Mouse (Mus musculus) layer of hippocampus, adult 8-10 months (tissue): ENCODE results near the gene Sec63. TPM values are rescaled to one million over a fixed set of nuclear protein-coding genes. Genes with fewer than 3 reads are reported as not detected.

ENCODE experiments used
- DNase-seq, 2 experiments: peaks; one replicate each; pipeline ENCODE4 v3.0.0; 2022; ENCODE audit warnings: low spot score in 2 of 2
- total RNA-seq, 4 experiments: library from RNA; stranded (reverse); gene quantifications; 2 replicates each; pipeline ENCODE4 v1.2.4; 2022

Sec63 gene
- total RNA-seq, 4 experiments from 2014 or later, result 43.7 to 50.3 (median 46.2) TPM

- no peak for DNase-seq
These were observed 68.7 kb downstream of the Sec63 start for GRCm38 (mm10) chr10:42830007-42830406.

- DNase-seq, result no peak
These were observed 69.1 kb downstream of the Sec63 start for GRCm38 (mm10) chr10:42830409-42830808.

DNA sequence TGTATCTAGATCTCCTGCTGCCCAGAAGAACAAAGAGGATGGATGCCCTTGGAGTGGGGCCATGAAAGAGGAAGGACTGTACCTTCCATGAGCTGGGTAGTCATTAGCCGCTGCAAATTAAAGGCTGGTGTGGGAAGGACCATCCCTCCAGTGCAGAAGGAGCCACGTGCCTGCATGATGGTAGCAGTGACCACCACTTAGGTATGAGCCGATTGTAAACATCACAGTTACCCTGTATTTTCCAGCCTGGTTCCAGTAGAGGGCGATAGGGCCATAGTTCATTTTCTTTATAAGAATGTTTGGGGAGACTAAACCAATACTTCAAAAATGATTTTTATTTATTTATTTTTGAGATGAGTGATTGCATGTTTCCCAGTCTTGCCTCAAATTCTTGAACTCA lies 71.4 kb downstream of the Sec63 start:
- DNase-seq, result no peak

GRCm38 (mm10) chr10:42833871-42834727 lies 72.8 kb downstream of the Sec63 start:
- no peak for DNase-seq

GRCm38 (mm10) chr10:42838106-42838505 lies 76.8 kb downstream of the Sec63 start:
- no peak for DNase-seq

DNA sequence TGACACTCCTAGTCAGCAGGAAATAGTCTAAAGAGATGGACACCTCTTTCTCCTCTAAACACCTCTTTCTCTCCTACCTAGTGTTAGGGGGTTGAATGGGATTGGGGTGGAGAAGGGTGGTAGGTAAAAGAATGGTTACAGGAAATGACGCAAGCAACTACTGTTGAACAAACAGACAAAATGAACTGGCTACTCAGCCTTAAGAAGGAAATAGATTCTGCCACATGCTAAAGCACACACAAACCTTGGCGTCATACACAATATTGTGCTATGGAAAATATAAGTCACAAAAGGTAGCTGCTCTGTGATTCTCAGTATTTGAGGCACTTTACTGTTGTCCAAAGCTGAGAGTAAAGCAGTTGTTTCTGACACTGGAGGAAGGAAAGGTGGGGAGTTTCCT lies 77.4 kb downstream of the Sec63 start:
- DNase-seq, result no peak

DNA sequence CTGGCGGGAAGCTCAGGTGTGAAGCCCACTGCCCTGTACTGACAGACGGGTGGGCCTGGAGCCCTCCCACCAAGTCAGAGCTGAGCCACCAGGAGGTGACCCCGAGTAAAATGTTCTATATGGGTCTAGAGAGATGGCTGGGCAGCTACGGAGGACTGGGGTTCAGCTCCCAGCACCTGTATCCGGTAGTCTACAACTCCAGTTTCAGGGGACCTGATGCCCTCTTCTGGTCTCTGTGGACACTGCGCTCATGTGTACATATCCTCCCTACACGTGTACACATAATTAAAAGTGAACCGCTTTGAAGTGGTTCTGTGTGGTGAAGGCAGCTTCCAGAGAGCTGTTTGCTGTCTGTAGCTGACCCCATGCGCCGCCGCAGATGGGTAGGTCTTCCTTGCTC lies 78.7 kb downstream of the Sec63 start:
- DNase-seq, result no peak

- no peak for DNase-seq
These were observed 80.4 kb downstream of the Sec63 start for GRCm38 (mm10) chr10:42841531-42842195.

DNA sequence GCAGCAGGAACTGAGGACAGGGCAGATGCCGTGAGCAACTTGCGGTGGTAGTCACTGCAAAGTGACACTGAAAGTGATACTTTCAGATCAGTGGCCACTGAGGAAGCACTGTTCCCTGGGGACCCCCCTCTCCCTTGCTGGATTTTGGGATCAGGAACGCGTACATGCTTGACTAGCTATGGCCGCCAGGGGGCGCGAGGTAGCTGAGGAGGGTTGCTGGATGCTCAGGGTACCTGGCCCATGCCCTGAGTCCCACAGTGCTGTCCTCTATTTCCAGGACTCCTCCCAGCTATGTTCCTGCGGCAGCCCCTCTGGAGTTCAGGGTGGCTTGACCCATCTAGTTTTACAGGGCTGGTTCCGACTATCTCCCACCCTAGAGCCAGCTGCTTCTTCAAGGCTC lies 81.1 kb downstream of the Sec63 start:
- DNase-seq, result peak in 1 of 2 experiments; percentile 57

DNA sequence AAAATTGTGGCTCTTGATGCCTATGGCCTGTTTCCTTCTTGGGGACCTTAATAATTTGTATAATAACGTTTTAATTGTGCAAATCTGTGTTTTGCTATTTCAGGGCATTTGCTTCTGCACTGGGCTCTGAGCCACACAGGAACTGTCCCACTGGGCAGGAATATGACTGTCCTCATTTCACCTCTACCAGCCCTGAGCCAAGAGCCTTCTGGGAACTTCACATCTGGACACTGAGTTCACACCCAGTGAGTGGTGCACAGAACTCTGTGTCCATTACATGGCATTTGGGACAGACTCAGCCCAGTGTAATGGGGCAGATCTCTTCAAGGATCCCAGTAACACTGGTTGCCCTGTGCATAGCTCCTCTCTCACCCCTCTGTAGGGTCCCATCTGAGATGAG lies 82.1 kb downstream of the Sec63 start:
- no peak for DNase-seq

DNA sequence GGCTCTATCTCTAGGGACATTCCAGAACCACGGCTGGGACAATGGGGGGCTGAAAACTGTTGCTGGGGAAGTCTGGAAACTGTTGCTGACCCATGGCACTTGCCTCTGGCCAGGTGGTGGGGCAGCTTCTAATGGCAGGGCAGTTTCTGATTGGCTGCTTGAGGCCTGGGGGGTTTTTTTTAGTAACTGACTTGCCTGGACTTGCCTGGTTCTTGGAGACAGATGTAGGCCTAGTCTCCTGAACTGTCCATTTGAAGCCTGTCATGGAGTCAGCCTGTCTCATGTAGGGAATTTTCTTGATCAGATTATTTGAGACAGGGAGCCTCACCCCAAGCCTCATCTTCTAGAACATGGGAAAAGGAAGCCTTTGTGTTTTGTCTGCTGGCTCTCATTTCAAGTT lies 84.2 kb downstream of the Sec63 start:
- DNase-seq, result no peak

DNA sequence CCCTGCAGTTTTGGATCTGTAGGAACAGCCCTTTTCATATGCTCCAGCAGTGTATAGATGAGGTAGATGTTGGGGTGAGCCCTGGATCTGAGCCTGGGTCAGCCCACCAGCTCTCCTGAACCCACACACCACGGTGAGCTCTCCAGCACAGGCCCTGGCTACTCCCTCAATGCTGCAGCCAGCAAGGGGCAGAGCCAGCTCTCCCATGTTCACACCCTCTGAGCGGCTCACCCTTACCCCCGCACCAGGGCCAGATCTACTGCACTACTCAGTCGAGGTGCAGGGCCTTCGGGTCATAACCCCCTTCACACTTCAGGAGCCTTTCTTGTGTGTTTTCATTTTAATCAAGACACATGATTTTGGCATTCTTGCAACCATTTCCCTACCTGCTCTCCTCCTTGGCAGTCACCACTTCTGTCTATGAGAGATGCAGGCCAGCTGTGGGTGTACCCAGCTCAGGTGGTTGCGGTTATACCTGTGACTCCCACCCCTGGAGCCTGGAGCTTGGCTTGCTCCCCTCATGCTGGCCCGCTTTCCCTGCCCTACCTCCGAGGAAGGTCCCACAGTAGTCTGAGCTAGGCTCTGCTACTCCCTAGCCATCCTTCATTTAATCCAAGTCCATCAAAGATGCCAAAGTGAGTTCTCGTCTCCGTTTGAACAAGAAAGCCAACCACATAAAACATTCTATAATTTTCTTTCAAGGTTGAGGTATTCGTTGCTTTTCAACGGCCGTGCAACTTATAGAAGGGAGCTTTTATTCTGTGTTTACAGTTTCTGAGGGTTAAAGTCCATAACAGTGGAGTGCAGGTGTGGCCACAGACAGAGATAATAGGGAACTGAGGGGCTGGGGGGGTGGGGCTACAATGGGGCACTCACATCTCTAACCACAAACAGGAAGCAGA lies 87.1 kb downstream of the Sec63 start:
- DNase-seq, result no peak

DNA sequence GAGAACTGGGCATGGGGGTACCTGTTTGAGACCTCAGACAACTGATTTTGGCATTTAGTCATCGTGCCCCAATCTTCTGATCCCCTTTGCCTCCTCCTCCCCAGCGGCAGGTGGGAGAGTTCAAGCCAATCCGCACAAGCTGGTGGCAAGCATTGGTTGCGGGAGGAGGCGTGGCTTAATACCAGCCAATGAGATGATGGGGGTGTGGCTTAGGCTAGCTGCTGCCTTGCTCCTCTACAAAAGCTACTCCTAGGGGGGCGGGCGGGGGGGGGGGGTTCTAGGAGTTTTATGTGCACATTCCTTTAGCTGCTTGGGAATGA lies 87.7 kb downstream of the Sec63 start:
- DNase-seq, result no peak

DNA sequence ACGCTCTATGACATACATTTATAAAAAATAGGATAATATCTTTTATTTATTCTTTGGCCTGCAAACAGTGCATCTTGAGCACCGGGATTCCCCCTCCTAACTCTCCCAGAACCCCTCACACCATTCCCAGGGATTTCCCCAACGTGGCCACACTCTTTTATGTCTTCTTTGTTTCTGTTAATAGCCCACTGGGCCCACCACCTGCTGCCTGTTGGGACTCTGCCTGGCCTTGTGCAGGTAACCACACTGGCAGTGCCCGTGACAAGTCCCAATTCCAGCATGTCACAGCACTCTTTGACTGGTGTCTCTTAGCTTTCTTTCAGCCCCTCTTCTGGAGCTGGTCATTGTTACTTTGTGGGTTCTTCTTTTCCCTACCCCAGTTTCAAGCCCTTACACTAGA lies 93.5 kb downstream of the Sec63 start:
- no peak for DNase-seq

- DNase-seq, result no peak
These were observed 94.0 kb downstream of the Sec63 start for GRCm38 (mm10) chr10:42855250-42855649.

GRCm38 (mm10) chr10:42856574-42856973 lies 95.3 kb downstream of the Sec63 start:
- no peak for DNase-seq

DNA sequence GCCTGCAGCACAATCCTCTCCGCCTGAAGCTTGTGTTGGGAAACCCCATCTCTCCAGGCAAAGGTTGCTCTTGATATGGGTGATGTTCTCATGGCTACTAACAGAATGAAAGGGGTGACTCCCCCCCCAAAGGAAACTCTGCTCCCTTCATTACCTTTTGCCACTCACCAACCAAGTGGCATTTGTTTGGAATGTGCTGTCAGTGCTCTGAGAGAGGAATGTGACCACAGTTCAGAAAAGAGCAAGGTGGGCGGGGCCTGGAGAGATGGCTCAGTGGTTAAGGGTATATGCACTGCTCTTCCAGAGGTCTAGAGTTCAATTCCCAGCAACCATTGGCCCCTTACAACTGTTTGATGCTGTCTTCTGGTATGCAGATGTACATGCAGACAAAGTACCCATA lies 95.7 kb downstream of the Sec63 start:
- no peak for DNase-seq

- DNase-seq, result no peak
These were observed 98.5 kb downstream of the Sec63 start for GRCm38 (mm10) chr10:42859781-42860158.

DNA sequence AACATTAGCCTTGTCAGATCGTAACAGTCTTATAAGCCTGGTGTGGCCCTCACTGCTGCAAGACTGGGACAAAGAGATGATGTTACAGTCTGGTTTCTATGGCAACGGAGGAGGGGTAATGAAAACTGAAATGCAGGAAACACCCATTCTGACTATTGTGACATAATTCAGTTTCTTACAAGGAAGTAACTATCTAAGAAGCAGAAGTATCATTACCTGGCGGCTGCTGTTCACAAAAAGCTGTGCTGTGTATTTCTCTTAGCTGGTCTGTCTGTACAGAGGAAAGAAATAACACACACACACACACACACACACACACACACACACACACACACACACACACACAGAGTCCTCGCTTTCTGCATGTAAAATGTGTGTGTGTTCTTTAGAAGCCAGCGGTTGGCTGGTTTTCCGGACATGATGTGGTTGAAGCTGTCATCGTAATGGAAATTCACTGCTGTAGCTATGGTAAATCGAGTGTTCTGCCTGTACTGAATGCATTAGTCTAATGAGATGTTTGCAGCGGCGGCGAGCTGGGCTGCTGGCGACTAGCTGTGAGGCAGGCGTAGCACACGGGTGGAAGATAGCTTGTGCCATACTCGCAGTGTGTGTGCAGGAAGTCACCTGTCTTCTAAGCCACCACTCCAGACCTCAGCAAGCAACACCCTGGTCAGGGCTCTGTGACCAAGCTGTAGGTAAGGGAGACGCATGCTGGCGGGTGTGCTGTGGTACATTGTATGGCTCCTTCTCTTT lies 99.0 kb downstream of the Sec63 start, which contains the start of gene Scml4:
Gene Scml4 (plus strand): TSS at position 212 of the 753 bp plus-strand sequence.
- DNase-seq, result peak in 1 of 2 experiments; percentile 37

GRCm38 (mm10) chr10:42861446-42861845 lies 100.2 kb downstream of the Sec63 start:
- no peak for DNase-seq

DNA sequence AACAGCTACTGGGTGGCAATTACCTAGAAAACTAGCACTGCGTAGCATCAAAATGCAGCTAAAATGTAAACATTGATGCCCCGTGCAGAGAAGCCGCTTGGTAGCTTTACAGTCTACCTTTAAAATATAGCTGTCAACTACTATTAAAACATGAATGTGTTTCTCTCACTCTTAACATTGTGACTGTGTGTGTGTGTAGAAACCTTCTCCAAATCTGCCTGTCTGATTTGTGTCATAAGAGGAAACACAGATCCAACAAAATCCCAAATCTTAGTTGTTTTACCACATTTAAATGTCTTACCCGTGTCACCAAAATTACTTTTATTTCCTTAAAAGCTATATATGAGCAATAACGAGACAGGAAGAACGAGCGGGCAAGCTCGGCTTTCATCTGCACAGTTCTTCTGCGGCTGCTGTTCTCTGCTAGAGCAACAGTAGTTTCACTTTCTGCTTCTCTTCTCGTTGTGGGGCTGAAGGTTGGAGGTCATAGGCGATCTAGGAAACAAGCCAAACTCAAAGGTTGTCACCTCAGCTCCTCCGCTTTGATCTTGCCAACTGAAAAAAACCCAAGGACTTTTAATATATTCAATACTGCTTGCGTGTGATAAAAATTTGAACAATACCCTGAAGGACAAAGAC lies 100.9 kb downstream of the Sec63 start:
- DNase-seq, result no peak
